Mouse (Mus musculus) ES-E14 (cell line): ENCODE results near the gene Tubgcp6. TPM values are rescaled to one million over a fixed set of nuclear protein-coding genes. Genes with fewer than 3 reads are reported as not detected.

ENCODE experiments used
- DNase-seq: peaks from one replicate; pipeline ENCODE4 v3.0.0-alpha.2; 2013; ENCODE audit warnings: low read depth, low spot score
- H3K27ac ChIP-seq: 2 replicates; pipeline ENCODE4 v1.5.1; 2012; ENCODE audit warnings: low read depth, mild to moderate bottlenecking, low read length, moderate library complexity, mixed read lengths; ENCODE audit not compliant: poor library complexity, insufficient read depth, severe bottlenecking
- H3K36me3 ChIP-seq: 2 replicates; pipeline ENCODE4 v1.6.1; 2012; ENCODE audit warnings: mild to moderate bottlenecking, low read length, moderate library complexity, mixed read lengths; ENCODE audit not compliant: control insufficient read depth, poor library complexity, insufficient read depth, severe bottlenecking
- H3K4me1 ChIP-seq, 2 experiments: fragments of 150-350 bp in 1 of 2; sonication (generic) in 1 of 2; 2 replicates each; pipeline ENCODE4 v1.6.1; 2012; ENCODE audit warnings: low read length in 2 of 2, mild to moderate bottlenecking in 1 of 2, mixed read lengths in 1 of 2; ENCODE audit not compliant: control insufficient read depth in 2 of 2, insufficient read depth in 2 of 2, poor library complexity in 1 of 2
- H3K4me3 ChIP-seq, 2 experiments: fragments of 150-350 bp in 1 of 2; sonication (generic) in 1 of 2; 2 replicates each; pipeline ENCODE4 v1.5.1; 2012; ENCODE audit warnings: low read length in 2 of 2, low read depth in 1 of 2, mild to moderate bottlenecking in 1 of 2, mixed read lengths in 1 of 2; ENCODE audit not compliant: insufficient read depth in 1 of 2, poor library complexity in 1 of 2, severe bottlenecking in 1 of 2
- H3K9ac ChIP-seq: 2 replicates; pipeline ENCODE4 v1.6.1; 2012; ENCODE audit warnings: low read depth, mild to moderate bottlenecking, low read length, mixed read lengths; ENCODE audit not compliant: poor library complexity, insufficient read depth, severe bottlenecking
- H3K9me3 ChIP-seq: fragments of 150-350 bp; sonication (generic); 2 replicates; pipeline ENCODE4 v1.6.1; 2012; ENCODE audit warnings: low read depth, mild to moderate bottlenecking, low read length; ENCODE audit not compliant: control insufficient read depth, insufficient read depth
- CHD2 ChIP-seq: IDR thresholded peaks from 2 replicates; pipeline ENCODE4 v1.6.1; 2014; ENCODE audit warnings: mild to moderate bottlenecking, low read depth, low read length, inconsistent platforms
- HCFC1 ChIP-seq: IDR thresholded peaks from 2 replicates; pipeline ENCODE4 v1.6.1; 2012; ENCODE audit warnings: low read length, inconsistent platforms, borderline replicate concordance; ENCODE audit not compliant: insufficient read depth
- MAFK ChIP-seq: IDR thresholded peaks from 2 replicates; pipeline ENCODE4 v1.6.1; 2014; ENCODE audit warnings: mild to moderate bottlenecking, low read depth, low read length, inconsistent platforms; ENCODE audit not compliant: insufficient read depth
- ZC3H11A ChIP-seq: IDR thresholded peaks from 2 replicates; pipeline ENCODE4 v1.6.1; 2012; ENCODE audit warnings: low read depth, mild to moderate bottlenecking, inconsistent platforms, low read length, borderline replicate concordance
- ZNF384 ChIP-seq: IDR thresholded peaks from 2 replicates; pipeline ENCODE4 v1.6.1; 2012; ENCODE audit warnings: low read depth, low read length, inconsistent platforms
- in situ Hi-C, 2 experiments: fragments of 600-800 bp; cut with MboI; formaldehyde crosslinking; loops; one replicate each; pipeline ENCODE4 v1.15.1; 2025; ENCODE audit warnings: low sequenced_read_pairs in 2 of 2, inconsistent platforms in 1 of 2; ENCODE audit not compliant: unreplicated experiment in 2 of 2
- total RNA-seq: library from RNA; depleted of rRNA; stranded (reverse); fragments of 300-350 nt; gene quantifications from 2 replicates; pipeline ENCODE4 v1.2.3, GENCODE M21; 2012

Tubgcp6 gene
- total RNA-seq, 1 experiment = 37.3 TPM

DNA sequence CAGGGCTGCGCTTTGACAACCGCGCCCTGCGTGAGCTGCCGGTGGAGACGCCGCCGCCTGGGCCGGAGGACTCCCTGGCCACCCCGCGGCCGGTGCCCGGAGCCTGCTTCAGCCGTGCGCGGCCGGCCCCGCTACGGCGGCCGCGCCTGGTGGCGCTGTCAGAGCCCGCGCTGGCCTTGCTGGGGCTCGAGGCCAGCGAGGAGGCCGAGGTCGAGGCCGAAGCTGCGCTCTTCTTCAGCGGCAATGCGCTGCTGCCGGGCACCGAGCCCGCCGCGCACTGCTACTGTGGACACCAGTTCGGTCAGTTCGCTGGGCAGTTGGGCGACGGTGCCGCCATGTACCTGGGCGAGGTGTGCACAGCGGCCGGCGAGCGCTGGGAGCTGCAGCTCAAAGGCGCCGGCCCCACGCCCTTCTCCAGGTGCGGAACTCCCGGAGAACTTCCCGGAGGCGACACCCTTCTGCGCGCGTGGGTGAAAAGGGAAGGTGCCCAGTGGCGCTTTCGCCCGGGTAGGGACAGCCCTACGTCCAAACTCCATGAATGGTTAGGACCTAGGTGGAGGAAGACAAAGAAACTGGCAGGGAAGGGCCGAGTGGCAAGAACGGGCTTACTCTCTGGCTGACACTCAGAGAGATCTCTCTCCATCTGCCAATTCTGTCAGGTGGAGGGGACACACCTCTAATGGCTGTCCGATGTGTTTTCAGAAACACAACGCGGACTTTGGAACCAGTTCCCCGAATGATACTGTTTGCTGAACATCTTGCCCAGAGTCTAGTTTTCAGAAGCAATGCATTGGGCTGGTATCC, 33.5 kb downstream of the Tubgcp6 start:
- Histone ChIP-seq H3K4me3 (peak overlapping the region; percentile 74 to 78), H3K27ac (no peak overlapping the region), H3K36me3 (peaks cover 12% of the 10 kb centered on the region; the same call in 1 of the 2 replicates), H3K9ac (peak overlapping the region; percentile 82), H3K9me3 (no peaks in the 10 kb centered on the region), H3K4me1 (peaks cover 2 to 3% of the 10 kb centered on the region in 2 experiments; a peak in 1 of 4 replicates)
- in situ Hi-C loops = no loop called here
- TF ChIP-seq HCFC1 = no peak
- no peak for TF ChIP-seq ZNF384
- no peak for TF ChIP-seq ZC3H11A
- no peak for TF ChIP-seq MAFK
- TF ChIP-seq CHD2 = no peak
- no peak for DNase-seq

DNA sequence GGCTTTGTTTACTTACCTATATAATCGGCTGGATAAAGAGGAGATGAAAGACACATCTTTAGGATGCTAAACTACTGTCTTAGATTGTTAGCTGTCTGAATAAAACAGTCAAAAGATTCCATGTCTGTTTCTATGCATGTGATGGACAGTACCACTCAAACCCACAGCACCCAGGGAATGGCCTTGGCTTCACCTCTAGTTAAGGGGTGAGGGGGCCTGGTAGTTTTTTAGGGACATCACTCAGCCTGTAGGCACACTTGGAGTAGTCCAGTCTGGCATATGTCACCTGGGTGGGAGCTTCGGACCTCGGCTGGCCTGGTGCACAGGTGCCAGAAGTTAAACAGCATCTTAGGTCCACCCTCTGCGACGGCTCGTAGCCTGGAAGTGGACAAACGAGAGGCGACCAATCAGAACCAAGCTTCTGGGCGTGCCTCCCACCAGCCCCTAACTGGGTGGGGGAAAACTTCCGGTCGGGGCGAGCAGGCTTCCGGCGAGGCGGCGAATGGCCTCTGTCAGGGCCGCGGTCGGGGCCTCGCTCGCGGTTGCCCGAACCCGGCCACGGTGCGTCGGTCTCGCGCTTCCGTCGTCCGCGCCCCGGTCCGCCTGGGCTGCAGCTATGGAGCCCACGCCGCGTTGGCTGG, 34.2 kb downstream of the Tubgcp6 start, which contains the start of gene Selenoo:
Gene Selenoo, plus strand, starts transcription at position 478 of the 641 bp plus-strand sequence.
- Histone ChIP-seq H3K36me3 (peaks cover 15% of the 10 kb centered on the region; the same call in 1 of the 2 replicates), H3K27ac (no peak within 1 kb of the TSS), H3K9ac (peak within 1 kb of the TSS; percentile 82), H3K9me3 (no peaks in the 10 kb centered on the region), H3K4me3 (peak within 1 kb of the TSS; percentile 74 to 78), H3K4me1 (peaks cover 2 to 3% of the 10 kb centered on the region in 2 experiments; a peak in 1 of 4 replicates)
- in situ Hi-C loops = no loop called here
- no peak for TF ChIP-seq ZNF384
- DNase-seq = peak; percentile 47

DNA sequence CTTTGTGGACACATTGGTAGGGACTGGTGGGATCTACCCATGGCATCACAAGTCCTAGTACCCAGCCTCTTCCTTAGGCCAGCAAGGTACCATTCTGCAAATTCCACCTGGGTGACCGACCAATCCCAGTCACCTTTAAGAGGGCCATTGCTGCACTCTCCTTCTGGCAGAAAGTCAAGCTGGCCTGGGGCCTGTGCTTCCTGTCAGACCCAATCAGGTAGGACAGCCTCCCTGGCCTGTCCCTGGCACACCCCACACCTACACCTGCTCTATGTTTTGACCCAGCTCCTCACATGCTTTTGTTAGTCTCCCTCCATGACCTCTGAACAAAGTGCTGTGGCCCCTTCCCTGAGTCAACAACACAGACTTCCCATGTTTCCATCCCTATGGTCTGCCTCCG, 38.1 kb downstream of the Tubgcp6 start:
- in situ Hi-C loops = no loop called here
- DNase-seq = no peak
- Histone ChIP-seq H3K27ac (no peak overlapping the region), H3K4me1 (peaks cover 2% of the 10 kb centered on the region in 2 experiments; a peak in 1 of 4 replicates), H3K9me3 (no peaks in the 10 kb centered on the region), H3K4me3 (no peak overlapping the region), H3K9ac (no peak overlapping the region), H3K36me3 (peaks cover 27% of the 10 kb centered on the region; the same call in 1 of the 2 replicates)
- TF ChIP-seq HCFC1 = no peak
- TF ChIP-seq MAFK = no peak
- TF ChIP-seq ZC3H11A = no peak
- TF ChIP-seq ZNF384 = no peak

DNA sequence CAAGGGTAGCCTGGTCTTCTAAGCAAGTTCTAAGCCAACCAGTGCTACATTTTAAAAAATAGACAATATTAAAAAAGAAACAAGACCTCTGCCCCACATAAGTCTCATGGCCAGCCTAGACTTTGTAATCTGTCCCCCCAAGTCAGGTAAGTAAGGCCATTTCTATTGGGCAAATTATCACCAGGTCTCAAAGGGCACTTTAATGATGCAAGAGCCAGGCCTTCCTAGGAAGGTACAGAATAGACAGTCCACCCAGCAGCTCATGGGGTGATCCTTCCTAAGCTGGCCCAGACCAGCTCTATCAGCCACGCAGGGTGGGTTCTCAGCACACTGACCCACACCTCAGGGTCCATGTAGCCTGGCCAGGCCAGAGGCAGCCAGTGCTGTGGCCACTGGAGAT, 39.0 kb downstream of the Tubgcp6 start:
- H3K36me3 ChIP-seq = peaks cover 27% of the 10 kb centered on the region; the same call in 1 of the 2 replicates
- in situ Hi-C loops = no loop called here
- H3K27ac ChIP-seq = no peak overlapping the region
- H3K4me1 ChIP-seq = peaks cover 2% of the 10 kb centered on the region in 2 experiments; a peak in 1 of 4 replicates
- DNase-seq = no peak
- TF ChIP-seq ZNF384 = no peak
- TF ChIP-seq HCFC1 = no peak
- no peak for TF ChIP-seq ZC3H11A
- no peak for TF ChIP-seq CHD2
- H3K4me3 ChIP-seq = no peak overlapping the region
- no peaks in the 10 kb centered on the region for H3K9me3 ChIP-seq
- no peak overlapping the region for H3K9ac ChIP-seq
